Mouse (Mus musculus) MEL (cell line): Measurements from ENCODE around the gene Lcmt1. TPM values are rescaled to one million over a fixed set of nuclear protein-coding genes. Genes with fewer than 3 reads are reported as not detected.

Experiments
- DNase-seq: peaks from one replicate; pipeline ENCODE4 v3.0.0; 2011; ENCODE audit warnings: low read depth, low spot score
- H3K27ac ChIP-seq: 2 replicates; pipeline ENCODE4 v1.5.1; 2012; ENCODE audit warnings: low read depth, mild to moderate bottlenecking, control low read depth, low read length, moderate library complexity; ENCODE audit not compliant: control insufficient read depth
- H3K27me3 ChIP-seq, 2 experiments: fragments of 150-350 bp in 1 of 2; sonication (generic) in 1 of 2; 2 replicates each; pipeline ENCODE4 v1.6.1; 2012; ENCODE audit warnings: low read length in 2 of 2, mild to moderate bottlenecking in 2 of 2, improper control_type of control experiment in 1 of 2, moderate library complexity in 1 of 2; ENCODE audit not compliant: insufficient read depth in 2 of 2, control insufficient read depth in 1 of 2
- H3K36me3 ChIP-seq, 2 experiments: 2 replicates each; pipeline ENCODE4 v1.6.1; 2012 to 2014; ENCODE audit warnings: low read length in 2 of 2, improper control_type of control experiment in 1 of 2, inconsistent platforms in 1 of 2, mild to moderate bottlenecking in 1 of 2; ENCODE audit not compliant: insufficient read depth in 2 of 2, control insufficient read depth in 1 of 2
- H3K4me1 ChIP-seq, 2 experiments: fragments of 150-350 bp in 1 of 2; sonication (generic) in 1 of 2; 2 replicates each; pipeline ENCODE4 v1.6.1; 2012; ENCODE audit warnings: low read length in 2 of 2, improper control_type of control experiment in 1 of 2, mild to moderate bottlenecking in 1 of 2; ENCODE audit not compliant: insufficient read depth in 2 of 2, control insufficient read depth in 1 of 2
- H3K4me3 ChIP-seq, 2 experiments: fragments of 150-350 bp in 1 of 2; sonication (generic) in 1 of 2; 2 replicates each; pipeline ENCODE4 v1.5.1; 2012; ENCODE audit warnings: low read depth in 2 of 2, low read length in 2 of 2, mild to moderate bottlenecking in 2 of 2, moderate library complexity in 2 of 2, control low read depth in 1 of 2, improper control_type of control experiment in 1 of 2; ENCODE audit not compliant: control insufficient read depth in 1 of 2, insufficient read depth in 1 of 2
- H3K79me2 ChIP-seq: 2 replicates; pipeline ENCODE4 v1.6.1; 2012; ENCODE audit warnings: mild to moderate bottlenecking, low read length, moderate library complexity; ENCODE audit not compliant: control insufficient read depth, poor library complexity, insufficient read depth
- H3K9ac ChIP-seq: 2 replicates; pipeline ENCODE4 v1.6.1; 2012; ENCODE audit warnings: low read depth, mild to moderate bottlenecking, control low read depth, low read length, moderate library complexity; ENCODE audit not compliant: control insufficient read depth, poor library complexity, severe bottlenecking
- H3K9me3 ChIP-seq: fragments of 150-350 bp; sonication (generic); replicated peaks from 2 replicates; pipeline ENCODE4 v1.6.1; 2012; ENCODE audit warnings: mild to moderate bottlenecking, low read length, improper control_type of control experiment, moderate library complexity; ENCODE audit not compliant: insufficient read depth
- CHD1 ChIP-seq: IDR thresholded peaks from 2 replicates; pipeline ENCODE4 v1.6.1; 2012; ENCODE audit warnings: low read depth, mild to moderate bottlenecking, inconsistent platforms, low read length, improper control_type of control experiment
- CHD2 ChIP-seq: IDR thresholded peaks from 2 replicates; pipeline ENCODE4 v1.6.1; 2011; ENCODE audit warnings: low read length, improper control_type of control experiment
- CTCF ChIP-seq, 3 experiments: IDR thresholded peaks in 2 of 3; conservative IDR thresholded peaks in 1 of 3; 2 replicates each; pipeline ENCODE4 v1.5.1; 2011 to 2012; ENCODE audit warnings: low read length in 3 of 3, low read depth in 2 of 3, mild to moderate bottlenecking in 2 of 3, improper control_type of control experiment in 1 of 3, inconsistent platforms in 1 of 3, mixed read lengths in 1 of 3, moderate library complexity in 1 of 3; ENCODE audit not compliant: control insufficient read depth in 1 of 3, insufficient read depth in 1 of 3, poor library complexity in 1 of 3, severe bottlenecking in 1 of 3
- ELF1 ChIP-seq: IDR thresholded peaks from 2 replicates; pipeline ENCODE4 v1.6.1; 2014; ENCODE audit warnings: low read depth, mild to moderate bottlenecking, inconsistent platforms, low read length, improper control_type of control experiment, moderate library complexity
- EP300 ChIP-seq, 2 experiments: IDR thresholded peaks; 2 replicates each; pipeline ENCODE4 v1.6.1; 2011; ENCODE audit warnings: improper control_type of control experiment in 2 of 2, low read length in 2 of 2, low read depth in 1 of 2, mild to moderate bottlenecking in 1 of 2
- ETS1 ChIP-seq: IDR thresholded peaks from 2 replicates; pipeline ENCODE4 v1.6.1; 2012; ENCODE audit warnings: low read depth, mild to moderate bottlenecking, inconsistent platforms, low read length, improper control_type of control experiment, moderate library complexity
- GATA1 ChIP-seq: IDR thresholded peaks from 2 replicates; pipeline ENCODE4 v1.6.1; 2011; ENCODE audit warnings: low read depth, low read length, improper control_type of control experiment
- JUND ChIP-seq: IDR thresholded peaks from 2 replicates; pipeline ENCODE4 v1.6.1; 2011; ENCODE audit warnings: low read depth, mild to moderate bottlenecking, improper control_type of control experiment, low read length
- MAFK ChIP-seq: IDR thresholded peaks from 2 replicates; pipeline ENCODE4 v1.6.1; 2011; ENCODE audit warnings: low read depth, mild to moderate bottlenecking, low read length, improper control_type of control experiment, borderline replicate concordance
- MAX ChIP-seq: IDR thresholded peaks from 2 replicates; pipeline ENCODE4 v1.6.1; 2011; ENCODE audit warnings: low read length, improper control_type of control experiment
- MEF2A ChIP-seq: IDR thresholded peaks from 2 replicates; pipeline ENCODE4 v1.6.1; 2014; ENCODE audit warnings: low read depth, mild to moderate bottlenecking, inconsistent platforms, low read length, improper control_type of control experiment; ENCODE audit not compliant: poor library complexity, insufficient replicate concordance, severe bottlenecking; ENCODE audit errors: extremely low read depth
- MXI1 ChIP-seq: IDR thresholded peaks from 2 replicates; pipeline ENCODE4 v1.6.1; 2011; ENCODE audit warnings: mild to moderate bottlenecking, low read depth, low read length, improper control_type of control experiment
- MYB ChIP-seq: IDR thresholded peaks from 2 replicates; pipeline ENCODE4 v1.6.1; 2011; ENCODE audit warnings: mild to moderate bottlenecking, low read depth, low read length, improper control_type of control experiment
- MYC ChIP-seq: IDR thresholded peaks from 2 replicates; pipeline ENCODE4 v1.6.1; 2011; ENCODE audit warnings: low read depth, mild to moderate bottlenecking, low read length, improper control_type of control experiment, moderate library complexity
- POLR2A ChIP-seq, 2 experiments: IDR thresholded peaks; 2 replicates each; pipeline ENCODE4 v1.6.1; 2011 to 2012; ENCODE audit warnings: low read length in 2 of 2, mild to moderate bottlenecking in 2 of 2, control low read depth in 1 of 2, improper control_type of control experiment in 1 of 2, low read depth in 1 of 2, moderate library complexity in 1 of 2; ENCODE audit not compliant: control insufficient read depth in 1 of 2, insufficient read depth in 1 of 2, poor library complexity in 1 of 2
- POLR2AphosphoS5 ChIP-seq: IDR thresholded peaks from 2 replicates; pipeline ENCODE4 v1.6.1; 2012; ENCODE audit warnings: low read depth, borderline replicate concordance, mild to moderate bottlenecking, inconsistent platforms, low read length, moderate library complexity, mixed read lengths
- RAD21 ChIP-seq: IDR thresholded peaks from 2 replicates; pipeline ENCODE4 v1.6.1; 2011; ENCODE audit warnings: mild to moderate bottlenecking, low read depth, low read length, improper control_type of control experiment
- SIN3A ChIP-seq: IDR thresholded peaks from 2 replicates; pipeline ENCODE4 v1.6.1; 2012; ENCODE audit warnings: low read length, improper control_type of control experiment, inconsistent platforms
- SMC3 ChIP-seq: IDR thresholded peaks from 2 replicates; pipeline ENCODE4 v1.6.1; 2011; ENCODE audit warnings: low read depth, low read length, improper control_type of control experiment
- USF1 ChIP-seq: IDR thresholded peaks from 2 replicates; pipeline ENCODE4 v1.6.1; 2014; ENCODE audit warnings: low read depth, mild to moderate bottlenecking, inconsistent platforms, low read length, improper control_type of control experiment, moderate library complexity
- ZC3H11A ChIP-seq: IDR thresholded peaks from 2 replicates; pipeline ENCODE4 v1.6.1; 2012; ENCODE audit warnings: low read depth, mild to moderate bottlenecking, inconsistent platforms, low read length, improper control_type of control experiment
- ZKSCAN1 ChIP-seq: IDR thresholded peaks from 2 replicates; pipeline ENCODE4 v1.6.1; 2012; ENCODE audit warnings: low read depth, mild to moderate bottlenecking, inconsistent platforms, low read length, improper control_type of control experiment, moderate library complexity
- ZMIZ1 ChIP-seq: IDR thresholded peaks from 2 replicates; pipeline ENCODE4 v1.6.1; 2012; ENCODE audit warnings: low read depth, mild to moderate bottlenecking, inconsistent platforms, low read length, improper control_type of control experiment, moderate library complexity
- ZNF384 ChIP-seq: IDR thresholded peaks from 2 replicates; pipeline ENCODE4 v1.6.1; 2012; ENCODE audit warnings: low read depth, mild to moderate bottlenecking, inconsistent platforms, low read length, improper control_type of control experiment
- polyA plus RNA-seq, 2 experiments: library from polyadenylated mRNA; stranded (reverse) in 1 of 2; unstranded in 1 of 2; fragments of >175 nt in 1 of 2; fragments of >200 nt in 1 of 2; gene quantifications; 2 replicates each; pipeline versions ENCODE4 v1.2.1 to v1.2.4; 2012; ENCODE audit warnings: low replicate concordance in 2 of 2, low read depth in 1 of 2; ENCODE audit not compliant: insufficient read length in 2 of 2, insufficient read depth in 1 of 2, missing spikeins in 1 of 2
- total RNA-seq: library from RNA; depleted of rRNA; stranded (reverse); fragments of 300-350 nt; gene quantifications from 2 replicates; pipeline ENCODE4 v1.2.3, GENCODE M21; 2012

The Lcmt1 gene
- total and polyA plus RNA-seq, 3 experiments, result 44.4 to 51.7 TPM; not detected in 1

GRCm38 (mm10) chr7:123346631-123347290 lies 22.8 kb upstream of the Lcmt1 start:
- DNase-seq, result no peak
- Histone ChIP-seq H3K79me2 (peaks cover 1% of the 10 kb centered on the region; the same call in 1 of the 2 replicates), H3K4me1 (no peaks in the 10 kb centered on the region), H3K4me3 (no peak overlapping the region), H3K27ac (no peak overlapping the region), H3K36me3 (no peaks in the 10 kb centered on the region; a peak in 2 of 4 replicates), H3K27me3 (no peaks in the 10 kb centered on the region)
- no peak for TF ChIP-seq GATA1
- no peak for TF ChIP-seq ZNF384
- no peak for TF ChIP-seq CHD1
- TF ChIP-seq JUND, result no peak
- TF ChIP-seq ZC3H11A, result no peak
- no peak for TF ChIP-seq ZKSCAN1
- TF ChIP-seq EP300 (IDR thresholded peaks at IDR 0.05; ENCODE audit: low read depth in 1 of 2, low read length in 2 of 2), result no peak
- no peak for TF ChIP-seq MYC
- no peak for TF ChIP-seq POLR2AphosphoS5
- no peak for TF ChIP-seq ZMIZ1
- TF ChIP-seq CTCF (IDR thresholded peaks at IDR 0.05 in 2 of 3, conservative IDR thresholded peaks at IDR 0.05 in 1 of 3; ENCODE audit: control insufficient read depth in 1 of 3, insufficient read depth in 1 of 3, low read depth in 2 of 3, low read length in 3 of 3, poor library complexity in 1 of 3, severe bottlenecking in 1 of 3), result no peak
- no peak for TF ChIP-seq SMC3
- no peak for TF ChIP-seq ELF1
- TF ChIP-seq ETS1, result no peak
- TF ChIP-seq MAFK, result no peak
- no peak for TF ChIP-seq MEF2A
- TF ChIP-seq POLR2A (IDR thresholded peaks at IDR 0.05; ENCODE audit: control insufficient read depth in 1 of 2, insufficient read depth in 1 of 2, low read depth in 1 of 2, low read length in 2 of 2, poor library complexity in 1 of 2), result no peak
- TF ChIP-seq USF1, result no peak
- TF ChIP-seq, all 39 proteins: peak for 0
- no peaks in the 10 kb centered on the region for H3K9me3 ChIP-seq
- no peak overlapping the region for H3K9ac ChIP-seq

- DNase-seq, result no peak
- Histone ChIP-seq H3K4me3 (no peak overlapping the region), H3K79me2 (peaks cover 3% of the 10 kb centered on the region; the same call in 1 of the 2 replicates), H3K27ac (no peak overlapping the region), H3K9ac (no peak overlapping the region), H3K36me3 (peaks cover 0 to 9% of the 10 kb centered on the region in 2 experiments; a peak in 3 of 4 replicates), H3K4me1 (peaks cover 2 to 10% of the 10 kb centered on the region in 2 experiments; a peak in 3 of 4 replicates), H3K9me3 (no peaks in the 10 kb centered on the region), H3K27me3 (no peaks in the 10 kb centered on the region)
- TF ChIP-seq MEF2A, result no peak
- TF ChIP-seq MAX, result no peak
- no peak for TF ChIP-seq MYC
- no peak for TF ChIP-seq ETS1
- TF ChIP-seq MYB, result no peak
- no peak for TF ChIP-seq RAD21
- no peak for TF ChIP-seq EP300 (IDR thresholded peaks at IDR 0.05; ENCODE audit: low read depth in 1 of 2, low read length in 2 of 2)
- no peak for TF ChIP-seq MXI1
- no peak for TF ChIP-seq SIN3A
- no peak for TF ChIP-seq CHD2
- no peak for TF ChIP-seq JUND
Measured at GRCm38 (mm10) chr7:123349813-123350212, 19.8 kb upstream of the Lcmt1 start.
